Mouse (Mus musculus) MEL (cell line): ENCODE measurements around the gene P2ry6.

Experiments
- BHLHE40 ChIP-seq: IDR thresholded peaks from 2 replicates; pipeline ENCODE4 v1.6.1; 2012; ENCODE audit warnings: low read depth, mild to moderate bottlenecking, inconsistent platforms, low read length, improper control_type of control experiment, borderline replicate concordance
- CTCF ChIP-seq, 3 experiments: IDR thresholded peaks in 2 of 3; conservative IDR thresholded peaks in 1 of 3; 2 replicates each; pipeline ENCODE4 v1.5.1; 2011 to 2012; ENCODE audit warnings: low read length in 3 of 3, low read depth in 2 of 3, mild to moderate bottlenecking in 2 of 3, improper control_type of control experiment in 1 of 3, inconsistent platforms in 1 of 3, mixed read lengths in 1 of 3, moderate library complexity in 1 of 3; ENCODE audit not compliant: control insufficient read depth in 1 of 3, insufficient read depth in 1 of 3, poor library complexity in 1 of 3, severe bottlenecking in 1 of 3
- E2F4 ChIP-seq: IDR thresholded peaks from 2 replicates; pipeline ENCODE4 v1.6.1; 2011; ENCODE audit warnings: low read depth, low read length, improper control_type of control experiment, borderline replicate concordance
- EP300 ChIP-seq, 2 experiments: IDR thresholded peaks; 2 replicates each; pipeline ENCODE4 v1.6.1; 2011; ENCODE audit warnings: improper control_type of control experiment in 2 of 2, low read length in 2 of 2, low read depth in 1 of 2, mild to moderate bottlenecking in 1 of 2
- KAT2A ChIP-seq: conservative IDR thresholded peaks from 2 replicates; pipeline ENCODE4 v1.6.1; 2012; ENCODE audit warnings: low read depth, low read length, improper control_type of control experiment, inconsistent platforms
- POLR2A ChIP-seq, 2 experiments: IDR thresholded peaks; 2 replicates each; pipeline ENCODE4 v1.6.1; 2011 to 2012; ENCODE audit warnings: low read length in 2 of 2, mild to moderate bottlenecking in 2 of 2, control low read depth in 1 of 2, improper control_type of control experiment in 1 of 2, low read depth in 1 of 2, moderate library complexity in 1 of 2; ENCODE audit not compliant: control insufficient read depth in 1 of 2, insufficient read depth in 1 of 2, poor library complexity in 1 of 2
- RCOR1 ChIP-seq: IDR thresholded peaks from 2 replicates; pipeline ENCODE4 v1.6.1; 2012; ENCODE audit warnings: low read depth, mild to moderate bottlenecking, inconsistent platforms, low read length, improper control_type of control experiment

GRCm38 (mm10) chr7:101017021-101017461 lies 42.6 kb upstream of the P2ry6 start:
- TF ChIP-seq RCOR1: no peak
- no peak for TF ChIP-seq POLR2A (IDR thresholded peaks at IDR 0.05; ENCODE audit: control insufficient read depth in 1 of 2, insufficient read depth in 1 of 2, low read depth in 1 of 2, low read length in 2 of 2, poor library complexity in 1 of 2)
- TF ChIP-seq E2F4: no peak
- TF ChIP-seq BHLHE40: no peak
- no peak for TF ChIP-seq CTCF (IDR thresholded peaks at IDR 0.05 in 2 of 3, conservative IDR thresholded peaks at IDR 0.05 in 1 of 3; ENCODE audit: control insufficient read depth in 1 of 3, insufficient read depth in 1 of 3, low read depth in 2 of 3, low read length in 3 of 3, poor library complexity in 1 of 3, severe bottlenecking in 1 of 3)
- no peak for TF ChIP-seq EP300 (IDR thresholded peaks at IDR 0.05; ENCODE audit: low read depth in 1 of 2, low read length in 2 of 2)
- TF ChIP-seq KAT2A: no peak
